Mouse (Mus musculus): ENCODE data around the gene Pgap2.
"Not testable (repeated sequence)": the region's sequence is repeated elsewhere in the genome, so short reads cannot be mapped to it uniquely, and the experiment has no call there.

The Pgap2 gene

GRCm38 (mm10) chr7:102242371-102242770, 32.4 kb downstream of the Pgap2 start:
- no peak for DNase-seq (ENCODE audit: low read depth)

DNA sequence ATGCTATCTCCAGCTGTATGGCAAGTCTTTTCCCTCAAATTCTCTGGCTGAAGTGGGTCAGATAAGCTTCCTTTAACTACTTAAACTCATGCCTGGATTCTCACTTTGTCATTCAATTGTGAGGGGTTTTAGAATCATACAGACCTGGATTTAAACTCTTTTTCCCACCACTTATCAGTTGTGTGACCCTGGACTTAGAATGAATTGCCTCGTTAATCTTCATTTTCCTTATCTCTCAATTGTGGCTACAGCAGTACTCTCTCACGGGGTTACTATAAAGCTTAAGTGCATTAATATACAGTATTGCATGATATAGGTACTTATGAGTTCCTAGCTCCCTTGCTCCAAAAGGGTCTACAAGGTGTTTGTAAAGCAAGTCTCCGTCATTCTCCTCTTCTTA, 32.9 kb downstream of the Pgap2 start:
- DNase-seq (ENCODE audit: low read depth): no peak

- no peak for DNase-seq (ENCODE audit: low read depth)
Observed at GRCm38 (mm10) chr7:102243870-102244269, 33.9 kb downstream of the Pgap2 start.

GRCm38 (mm10) chr7:102244782-102245535, 35.0 kb downstream of the Pgap2 start:
- DNase-seq (ENCODE audit: low read depth): no peak

GRCm38 (mm10) chr7:102245775-102246174, 35.8 kb downstream of the Pgap2 start:
- DNase-seq (ENCODE audit: low read depth): no peak

DNA sequence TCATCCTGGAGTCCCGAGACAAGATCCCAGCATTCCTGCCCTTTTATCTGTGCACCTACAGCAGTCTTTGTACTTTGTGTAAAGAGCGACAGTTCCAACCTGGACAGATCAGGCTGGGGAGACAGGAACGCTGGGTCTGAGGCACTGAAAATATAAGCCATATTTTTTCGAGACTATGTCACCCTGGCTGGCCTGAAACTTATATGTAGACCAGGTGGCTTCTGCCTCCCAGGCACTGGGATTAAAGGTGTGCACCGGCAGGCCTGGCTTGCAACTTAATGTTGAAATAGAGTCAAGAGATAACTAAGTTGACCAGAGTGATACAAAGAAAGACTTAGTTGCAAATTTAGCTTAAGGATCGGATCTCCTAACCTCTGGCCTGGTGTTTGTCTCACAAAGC, 36.3 kb downstream of the Pgap2 start:
- no peak for DNase-seq (ENCODE audit: low read depth)

- DNase-seq (ENCODE audit: low read depth): no peak
Observed at GRCm38 (mm10) chr7:102246956-102247797, 37.2 kb downstream of the Pgap2 start.

- DNase-seq (ENCODE audit: low read depth): no peak
Observed at GRCm38 (mm10) chr7:102248691-102249404, 38.8 kb downstream of the Pgap2 start.

- DNase-seq (ENCODE audit: low read depth): no peak
Observed at GRCm38 (mm10) chr7:102249531-102249895, 39.5 kb downstream of the Pgap2 start.

DNA sequence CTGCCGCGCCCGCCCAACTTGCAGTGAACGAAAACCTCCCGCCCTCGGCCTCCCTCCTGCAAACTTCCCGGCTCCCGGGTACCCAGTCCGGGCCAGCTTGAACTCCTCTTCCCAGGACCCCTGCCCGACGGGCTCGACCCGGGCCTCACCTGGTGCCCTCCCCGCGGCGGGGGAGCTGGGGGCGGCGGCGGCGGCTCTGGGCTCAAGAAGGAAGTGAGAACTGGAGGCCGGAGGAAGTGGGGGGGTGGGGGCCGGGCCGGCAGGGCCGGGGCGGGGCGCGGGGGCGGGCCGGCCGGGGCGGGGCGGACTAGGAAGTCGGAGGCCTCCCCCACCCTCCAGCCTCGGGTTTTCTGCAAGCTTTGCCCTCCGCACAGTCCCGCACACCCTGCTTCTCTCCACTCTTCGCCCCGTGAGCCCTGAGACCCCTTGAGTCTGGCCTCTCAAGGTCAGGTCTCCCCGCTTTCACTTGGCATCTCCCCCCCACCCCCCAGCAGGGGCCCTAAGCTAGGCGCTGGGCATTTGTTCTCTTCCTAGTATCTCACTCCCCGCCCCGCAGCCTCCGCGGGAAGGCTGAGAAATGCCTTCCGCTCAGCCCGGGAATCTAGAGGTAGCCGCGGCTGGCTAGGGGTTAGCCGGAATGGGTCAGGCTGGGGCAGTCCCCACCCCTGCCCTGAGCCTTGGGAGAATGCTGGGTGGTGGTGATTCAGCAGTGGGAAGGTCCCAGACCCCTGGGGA, 40.1 kb downstream of the Pgap2 start:
- peak; percentile 59 for DNase-seq (ENCODE audit: low read depth)

DNA sequence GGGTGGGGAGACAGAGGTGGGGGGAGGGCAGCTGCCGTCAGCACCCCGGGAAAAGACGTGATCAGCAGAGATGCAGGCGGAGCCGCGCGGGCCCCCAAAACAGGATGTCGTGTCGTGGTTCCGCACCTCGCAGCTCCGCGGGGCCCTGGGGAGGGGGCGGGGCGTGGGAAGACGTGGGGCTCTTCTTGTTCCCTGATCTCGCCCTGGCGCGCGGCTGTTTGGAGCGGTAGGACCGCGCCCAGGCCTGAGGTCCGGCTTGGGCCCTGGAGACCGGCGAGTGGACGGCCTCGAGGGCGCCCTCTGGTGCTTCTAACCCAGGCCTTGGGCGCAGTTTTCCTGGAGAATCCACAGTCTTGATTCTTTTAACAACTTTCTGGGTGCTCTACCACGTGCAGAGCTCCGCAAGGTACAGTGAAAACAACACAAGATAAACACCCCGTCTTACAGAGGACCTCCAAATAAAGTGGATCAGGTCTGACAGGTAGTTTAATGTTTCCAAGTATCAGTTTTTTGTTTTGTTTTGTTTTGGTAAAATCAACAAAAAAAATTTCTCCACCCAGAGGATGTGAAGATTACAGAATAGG, 40.7 kb downstream of the Pgap2 start:
- peak; percentile 69 for DNase-seq (ENCODE audit: low read depth)

DNA sequence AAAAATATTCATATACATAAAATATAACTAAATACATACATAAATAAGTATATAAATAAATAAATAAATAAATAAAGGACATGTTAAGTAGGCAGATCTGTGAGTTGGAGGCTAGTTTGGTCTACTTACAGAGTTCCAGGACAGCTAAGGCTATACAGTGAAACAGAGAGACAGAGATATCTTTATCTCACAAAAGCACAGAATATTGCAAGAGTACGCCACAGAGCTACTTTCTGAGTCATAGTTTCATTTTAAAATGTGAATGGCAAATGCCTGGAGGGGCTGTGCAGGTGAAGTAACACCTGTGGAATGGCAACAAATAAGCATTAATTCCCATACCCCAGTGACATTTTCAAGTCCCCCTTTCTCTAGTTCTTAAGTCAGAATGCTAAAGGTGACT, 43.6 kb downstream of the Pgap2 start:
- DNase-seq (ENCODE audit: low read depth): no peak

DNA sequence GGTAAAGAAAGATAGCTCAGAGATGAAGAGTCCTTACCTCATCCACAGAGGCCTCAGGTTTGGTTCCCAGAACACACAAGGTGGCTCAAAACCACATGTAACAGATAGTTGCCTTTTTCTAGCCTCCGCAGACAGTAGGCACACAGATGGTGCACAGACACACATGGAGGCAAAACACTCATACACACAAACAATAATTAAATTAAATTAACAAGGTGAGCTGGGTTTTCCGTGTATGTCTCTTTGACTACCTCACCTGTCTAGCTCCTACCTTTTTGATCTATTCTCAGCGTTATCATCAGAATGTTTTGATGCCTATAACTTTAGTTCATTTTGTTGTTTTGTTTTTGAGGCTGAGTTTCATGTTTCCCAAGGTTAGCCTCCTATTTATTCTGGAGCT, 45.9 kb downstream of the Pgap2 start, which contains the start of gene Rhog:
Gene Rhog, minus strand, starts transcription at position 101 of the 400 bp plus-strand sequence.
- DNase-seq (ENCODE audit: low read depth): no peak

- DNase-seq (ENCODE audit: low read depth): no peak
Observed at GRCm38 (mm10) chr7:102256636-102257035, 46.6 kb downstream of the Pgap2 start.

DNA sequence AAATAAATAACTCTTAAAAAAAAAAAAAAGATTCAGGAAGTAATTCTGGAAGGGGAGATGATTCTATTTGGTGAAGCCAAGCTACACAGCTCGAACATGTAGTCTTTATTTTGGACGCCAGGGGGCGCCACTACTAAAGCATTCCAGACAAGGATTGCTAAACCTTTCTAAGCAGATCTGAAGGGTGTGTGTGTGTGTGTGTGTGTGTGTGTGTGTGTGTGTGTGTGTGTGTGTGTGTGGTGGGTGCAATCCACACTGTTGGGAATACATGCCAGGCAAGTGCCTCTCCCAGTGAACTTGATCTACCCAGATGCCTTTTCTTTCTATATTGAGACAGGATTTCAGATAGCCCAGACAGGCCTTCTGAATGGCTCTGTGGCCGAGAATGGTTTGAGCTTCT, 48.2 kb downstream of the Pgap2 start:
- DNase-seq (ENCODE audit: low read depth): peak; percentile 49

DNA sequence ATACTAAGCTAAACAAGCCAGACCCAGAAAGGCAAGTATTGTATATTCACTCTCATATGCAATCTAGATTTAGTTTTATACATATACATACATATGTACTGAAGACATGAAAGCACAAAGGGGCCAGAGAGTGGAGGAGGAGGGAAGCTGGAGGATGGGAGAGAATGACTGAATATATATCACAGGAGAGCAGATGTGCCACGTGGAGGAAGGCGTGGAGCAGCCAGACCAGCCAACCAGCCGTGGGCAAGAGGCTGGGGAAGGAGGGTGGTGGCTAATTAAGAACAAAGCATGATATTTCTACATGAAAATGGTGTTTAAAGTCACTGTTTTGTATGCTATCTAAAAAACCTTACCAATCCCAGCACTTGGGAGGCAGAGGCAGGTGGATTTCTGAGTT, 48.7 kb downstream of the Pgap2 start:
- DNase-seq (ENCODE audit: low read depth): no peak

DNA sequence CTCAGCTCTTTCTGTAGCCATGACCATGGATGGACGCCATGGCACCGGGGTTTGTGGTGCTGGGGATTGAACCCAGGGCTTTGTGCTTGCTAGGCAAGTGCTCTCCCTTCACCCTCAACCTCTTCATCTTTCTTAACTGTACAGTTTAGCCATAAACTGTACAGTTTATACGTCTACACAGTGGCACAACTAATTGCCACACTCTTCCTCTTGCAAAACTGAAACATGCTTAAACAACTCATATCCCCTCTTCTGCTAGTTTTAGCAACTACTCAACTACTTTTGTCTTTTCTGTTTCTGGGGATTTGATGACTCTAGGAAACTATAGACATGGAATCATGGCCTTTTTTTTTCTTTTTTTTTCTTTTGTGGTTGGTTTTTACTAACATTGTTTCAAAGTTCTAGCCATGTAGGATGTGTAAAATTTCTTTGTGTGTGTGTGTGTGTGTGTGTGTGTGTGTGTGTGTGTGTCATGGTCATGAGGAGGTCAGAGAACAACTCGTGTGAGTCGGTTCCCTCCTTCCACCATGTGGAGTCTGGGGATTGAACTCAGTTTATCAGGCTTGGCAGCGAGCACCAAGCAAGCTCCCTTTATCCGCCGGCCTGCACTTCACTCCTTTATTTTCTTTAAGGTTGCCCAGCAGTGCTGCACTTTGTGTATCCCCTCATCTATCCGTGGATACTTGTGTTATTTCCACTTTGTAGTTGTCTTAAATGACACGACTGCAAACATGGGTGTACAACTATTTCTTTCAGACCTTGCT, 49.9 kb downstream of the Pgap2 start:
- no peak for DNase-seq (ENCODE audit: low read depth)

- DNase-seq (ENCODE audit: low read depth): no peak
Observed at GRCm38 (mm10) chr7:102260518-102260917, 50.5 kb downstream of the Pgap2 start.

GRCm38 (mm10) chr7:102263020-102263419, 53.0 kb downstream of the Pgap2 start:
- no peak for DNase-seq (ENCODE audit: low read depth)

- not testable (repeated sequence) for DNase-seq (ENCODE audit: low read depth)
Observed at GRCm38 (mm10) chr7:102266021-102266400, 56.0 kb downstream of the Pgap2 start.
